Mouse (Mus musculus): Measurements from ENCODE around the gene Pla2g2c. TPM values are rescaled to one million over a fixed set of nuclear protein-coding genes. Genes with fewer than 3 reads are reported as not detected.
A peak's percentile ranks its signal among the peaks of the same experiment; 100 is the strongest.

Pla2g2c gene
- polyA plus RNA-seq, 1 experiment from 2014 or later, result 0.25 TPM

- Histone ChIP-seq H3K9me3 (ENCODE audit: low read depth, low read length) (no peaks in the 10 kb centered on the region), H3K4me3 (ENCODE audit: low read depth, low read length) (no peak overlapping the region), H3K27me3 (ENCODE audit: insufficient read depth, low read length) (0 out of 2 replicates have a peak, but pooled peaks cover 4% of the 10 kb centered on the region), H3K4me2 (no peak overlapping the region), H3K4me1 (ENCODE audit: insufficient read depth) (no peaks in the 10 kb centered on the region), H3K36me3 (ENCODE audit: insufficient read depth) (no peaks in the 10 kb centered on the region), H3K9ac (no peak overlapping the region), H3K27ac (ENCODE audit: low read depth) (no peak overlapping the region)
- DNase-seq (peak; percentile 87), ATAC-seq (ENCODE audit: insufficient read depth) (no peak)
- peak; percentile 90 for TF ChIP-seq CTCF (IDR thresholded peaks at IDR 0.05; ENCODE audit: low read depth)
- 23% methylated on average over 15 of the region's 15 CpGs for WGBS
Measured at GRCm38 (mm10) chr4:138700184-138700982, 24.2 kb upstream of the Pla2g2c start.

- DNase-seq (no peak), ATAC-seq (ENCODE audit: insufficient read depth) (no peak)
- no peak for TF ChIP-seq CTCF (IDR thresholded peaks at IDR 0.05; ENCODE audit: low read depth)
- Histone ChIP-seq H3K4me2 (no peak overlapping the region), H3K9ac (no peak overlapping the region), H3K9me3 (ENCODE audit: low read depth, low read length) (no peaks in the 10 kb centered on the region), H3K4me3 (ENCODE audit: low read depth, low read length) (no peak overlapping the region), H3K27ac (ENCODE audit: low read depth) (no peak overlapping the region), H3K27me3 (ENCODE audit: insufficient read depth, low read length) (0 out of 2 replicates have a peak, but pooled peaks cover 2% of the 10 kb centered on the region), H3K4me1 (ENCODE audit: insufficient read depth) (no peaks in the 10 kb centered on the region), H3K36me3 (ENCODE audit: insufficient read depth) (no peaks in the 10 kb centered on the region)
- WGBS, result 62% methylated on average over 8 of the region's 8 CpGs
Measured at GRCm38 (mm10) chr4:138701111-138701510, 23.5 kb upstream of the Pla2g2c start.

- WGBS, result 66% methylated on average over 2 of the region's 2 CpGs
- Histone ChIP-seq H3K27ac (ENCODE audit: low read depth) (no peak overlapping the region), H3K9ac (no peak overlapping the region), H3K36me3 (ENCODE audit: insufficient read depth) (no peaks in the 10 kb centered on the region), H3K4me2 (no peak overlapping the region), H3K9me3 (ENCODE audit: low read depth, low read length) (no peaks in the 10 kb centered on the region), H3K4me1 (ENCODE audit: insufficient read depth) (no peaks in the 10 kb centered on the region), H3K27me3 (ENCODE audit: insufficient read depth, low read length) (no peaks in the 10 kb centered on the region), H3K4me3 (ENCODE audit: low read depth, low read length) (no peak overlapping the region)
- ATAC-seq (ENCODE audit: insufficient read depth) (no peak), DNase-seq (no peak)
- no peak for TF ChIP-seq CTCF (IDR thresholded peaks at IDR 0.05; ENCODE audit: low read depth)
Measured at GRCm38 (mm10) chr4:138702031-138702430, 22.6 kb upstream of the Pla2g2c start.

- DNase-seq (no peak), ATAC-seq (ENCODE audit: insufficient read depth) (no peak)
- Histone ChIP-seq H3K9ac (no peak overlapping the region), H3K4me3 (ENCODE audit: low read depth, low read length) (no peak overlapping the region), H3K36me3 (ENCODE audit: insufficient read depth) (no peaks in the 10 kb centered on the region), H3K27ac (ENCODE audit: low read depth) (no peak overlapping the region), H3K27me3 (ENCODE audit: insufficient read depth, low read length) (no peaks in the 10 kb centered on the region), H3K4me2 (no peak overlapping the region), H3K4me1 (ENCODE audit: insufficient read depth) (no peaks in the 10 kb centered on the region), H3K9me3 (ENCODE audit: low read depth, low read length) (no peaks in the 10 kb centered on the region)
- no peak for TF ChIP-seq CTCF (IDR thresholded peaks at IDR 0.05; ENCODE audit: low read depth)
- WGBS, result 67% methylated on average over 8 of the region's 8 CpGs
Measured at GRCm38 (mm10) chr4:138702528-138702927, 22.1 kb upstream of the Pla2g2c start.

- Histone ChIP-seq H3K9me3 (ENCODE audit: low read depth, low read length) (no peaks in the 10 kb centered on the region), H3K4me1 (ENCODE audit: insufficient read depth) (no peaks in the 10 kb centered on the region), H3K27me3 (ENCODE audit: insufficient read depth, low read length) (no peaks in the 10 kb centered on the region), H3K27ac (ENCODE audit: low read depth) (no peak overlapping the region), H3K4me2 (no peak overlapping the region), H3K36me3 (ENCODE audit: insufficient read depth) (no peaks in the 10 kb centered on the region), H3K9ac (no peak overlapping the region), H3K4me3 (ENCODE audit: low read depth, low read length) (no peak overlapping the region)
- WGBS, result 68% methylated on average over 7 of the region's 7 CpGs
- TF ChIP-seq CTCF (IDR thresholded peaks at IDR 0.05; ENCODE audit: low read depth), result no peak
- DNase-seq (no peak), ATAC-seq (ENCODE audit: insufficient read depth) (no peak)
Measured at GRCm38 (mm10) chr4:138703591-138703990, 21.0 kb upstream of the Pla2g2c start.

- ATAC-seq (ENCODE audit: insufficient read depth), result no peak
- WGBS, result 87% methylated on average over 4 of the region's 4 CpGs
Measured at GRCm38 (mm10) chr4:138704169-138704568, 20.4 kb upstream of the Pla2g2c start.

GRCm38 (mm10) chr4:138706620-138707019 is 18.0 kb upstream of the Pla2g2c start:
- no peak for TF ChIP-seq CTCF (IDR thresholded peaks at IDR 0.05; ENCODE audit: low read depth)
- Histone ChIP-seq H3K27me3 (ENCODE audit: insufficient read depth, low read length) (no peaks in the 10 kb centered on the region), H3K4me2 (no peak overlapping the region), H3K4me1 (ENCODE audit: insufficient read depth) (no peaks in the 10 kb centered on the region), H3K27ac (ENCODE audit: low read depth) (no peak overlapping the region), H3K36me3 (ENCODE audit: insufficient read depth) (no peaks in the 10 kb centered on the region), H3K4me3 (ENCODE audit: low read depth, low read length) (no peak overlapping the region), H3K9me3 (ENCODE audit: low read depth, low read length) (no peaks in the 10 kb centered on the region), H3K9ac (no peak overlapping the region)
- DNase-seq, result no peak
- no peak for ATAC-seq (ENCODE audit: insufficient read depth)
- 87% methylated on average over 8 of the region's 8 CpGs for WGBS

More at GRCm38 (mm10) chr4:138704169-138704568, 20.4 kb upstream of the Pla2g2c start:
- Histone ChIP-seq H3K4me1 (ENCODE audit: insufficient read depth) (no peaks in the 10 kb centered on the region), H3K9ac (no peak overlapping the region), H3K9me3 (ENCODE audit: low read depth, low read length) (no peaks in the 10 kb centered on the region), H3K4me2 (no peak overlapping the region), H3K36me3 (ENCODE audit: insufficient read depth) (no peaks in the 10 kb centered on the region), H3K27me3 (ENCODE audit: insufficient read depth, low read length) (no peaks in the 10 kb centered on the region), H3K4me3 (ENCODE audit: low read depth, low read length) (no peak overlapping the region), H3K27ac (ENCODE audit: low read depth) (no peak overlapping the region)
- TF ChIP-seq CTCF (IDR thresholded peaks at IDR 0.05; ENCODE audit: low read depth), result no peak; the same call in 1 of the 2 replicates
- DNase-seq, result no peak

Data from lung, embryonic 14.5 days (tissue).